Mouse (Mus musculus): ENCODE results near the gene Cfap77.

The Cfap77 gene

DNA sequence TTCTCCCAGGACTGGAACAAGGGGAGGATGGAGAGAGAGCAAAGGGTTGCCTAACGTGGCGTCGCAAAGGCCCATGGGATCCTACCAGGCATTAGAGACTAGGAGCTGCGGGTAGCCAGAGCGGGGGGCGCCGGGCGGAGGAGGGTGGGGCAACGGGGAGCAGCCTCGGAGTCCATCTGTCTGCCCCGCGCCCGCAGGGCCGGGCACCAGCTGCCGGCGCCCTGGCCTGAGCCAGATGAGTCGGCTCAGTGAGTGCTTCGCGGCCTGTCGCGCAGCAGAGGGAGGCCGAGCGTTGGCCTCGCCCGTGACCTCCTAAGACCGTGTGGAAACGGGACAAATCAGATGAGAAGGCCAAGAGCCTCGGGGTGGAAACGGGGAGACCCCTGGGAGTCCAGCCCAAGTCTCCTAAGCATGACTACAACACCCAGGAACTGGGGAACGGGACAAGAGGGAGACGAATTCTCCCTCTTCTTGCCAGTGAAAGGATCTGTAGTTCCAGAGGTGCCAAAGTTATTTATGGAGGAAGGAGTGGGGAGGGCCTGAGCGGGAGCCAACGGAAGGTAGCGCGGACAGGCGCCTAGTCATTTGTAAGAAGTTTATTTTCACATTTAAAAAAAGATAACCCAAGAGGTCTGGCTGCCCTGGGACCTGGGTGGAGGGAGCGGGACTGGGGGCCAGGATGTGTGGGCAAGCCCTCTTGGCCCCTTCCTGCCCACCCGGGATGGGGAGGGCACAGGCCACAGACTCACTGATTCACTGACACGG is 146.3 kb downstream of the Cfap77 start:
- no peak for DNase-seq (ENCODE audit: low read depth in 2 of 2, low spot score in 2 of 2)

DNA sequence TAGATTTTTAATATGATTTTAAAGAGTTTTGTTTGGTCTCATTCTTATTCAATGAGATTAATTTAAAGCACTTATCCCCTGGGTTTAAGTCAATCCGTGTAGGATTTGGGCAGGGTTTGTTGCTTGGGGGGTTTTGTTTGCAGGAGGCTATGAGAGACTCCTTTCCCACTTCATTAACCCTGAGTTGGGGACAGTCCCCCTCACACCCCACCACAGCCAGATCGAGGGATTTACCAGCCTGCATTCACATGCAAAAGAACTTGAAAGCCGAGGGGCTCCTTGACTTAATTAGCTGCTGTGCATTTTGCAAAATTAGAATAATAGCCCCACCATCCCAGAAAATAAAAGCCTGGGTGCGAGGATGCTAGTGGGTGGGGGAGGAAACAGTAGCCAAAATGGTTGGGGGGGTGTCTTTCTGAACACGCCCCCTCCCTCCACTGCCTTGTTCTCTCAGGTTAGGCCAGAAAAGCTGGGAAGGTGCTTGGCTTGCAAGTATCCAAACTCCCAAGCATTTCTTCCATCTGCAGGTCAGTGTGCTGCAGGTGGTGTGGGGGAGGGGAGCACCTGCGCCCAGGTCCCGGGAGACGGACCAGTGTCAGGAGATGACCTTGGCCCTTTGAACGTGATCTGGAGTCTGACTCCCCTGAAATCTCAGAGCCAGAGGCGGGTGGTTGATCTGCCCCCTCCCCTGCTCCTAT is 147.0 kb downstream of the Cfap77 start:
- DNase-seq (ENCODE audit: low read depth in 2 of 2, low spot score in 2 of 2), result no peak

DNA sequence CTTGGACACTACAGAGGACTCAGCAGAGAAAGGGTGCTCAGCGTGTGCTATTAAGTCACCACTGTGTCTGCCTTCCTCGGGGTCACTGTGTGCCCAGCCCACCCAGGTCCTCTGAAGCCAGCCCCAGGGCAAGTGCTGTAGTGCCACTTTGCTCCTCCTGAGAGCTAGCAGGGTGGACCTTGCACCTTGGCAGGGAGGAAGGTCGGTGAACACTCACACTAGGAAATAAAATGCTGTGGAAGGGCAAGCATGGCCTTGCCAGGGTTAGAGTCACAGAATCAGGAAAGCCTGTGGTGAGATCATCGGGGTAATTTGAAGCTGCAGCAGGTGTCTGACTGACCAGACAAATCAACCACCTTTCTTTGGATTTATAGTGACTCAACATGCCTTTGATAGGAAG is 149.3 kb downstream of the Cfap77 start:
- DNase-seq (ENCODE audit: low read depth in 2 of 2, low spot score in 2 of 2), result no peak

DNA sequence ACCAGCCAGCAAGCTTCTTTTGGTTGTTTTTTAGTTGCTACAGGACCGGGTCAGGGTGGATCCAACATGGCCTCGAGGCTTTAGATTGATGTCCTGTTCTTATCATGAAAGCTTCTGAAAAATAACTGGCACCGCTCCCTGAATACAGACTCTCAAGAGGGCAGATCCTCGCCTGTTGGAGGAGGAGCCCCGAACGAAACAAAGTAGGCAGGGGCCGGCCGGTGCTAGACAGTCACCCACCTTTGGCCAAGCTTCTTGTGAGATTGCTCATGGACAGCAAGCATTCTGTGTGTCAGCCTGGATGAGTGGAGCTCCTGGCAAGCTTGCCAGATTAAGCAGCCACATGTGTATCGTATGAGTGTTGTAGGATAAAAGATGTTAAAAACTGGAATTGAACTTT is 150.1 kb downstream of the Cfap77 start:
- DNase-seq (ENCODE audit: low read depth in 2 of 2, low spot score in 2 of 2), result no peak

GRCm38 (mm10) chr2:28903871-28904270 is 151.0 kb downstream of the Cfap77 start:
- DNase-seq (ENCODE audit: low read depth in 2 of 2, low spot score in 2 of 2), result no peak

DNA sequence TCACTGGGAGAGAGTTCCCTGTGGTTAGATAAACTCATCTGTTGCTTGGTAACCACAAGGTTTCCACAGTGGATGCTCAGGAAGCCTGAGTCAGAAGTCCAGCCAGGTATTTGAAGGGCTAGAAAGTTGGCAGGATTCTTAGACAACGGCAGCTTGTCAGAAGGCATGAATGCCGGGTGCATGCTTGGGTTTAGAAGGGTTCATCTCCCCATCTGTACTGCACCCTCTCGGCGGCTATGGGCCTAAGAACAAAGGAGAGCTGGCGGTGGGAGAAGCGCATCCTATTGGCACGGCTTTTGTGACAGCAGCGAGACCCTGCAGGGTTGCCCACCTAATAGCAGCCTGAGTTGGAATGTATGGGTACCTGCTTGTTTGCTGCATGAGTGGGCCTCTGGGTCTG is 152.6 kb downstream of the Cfap77 start:
- no peak for DNase-seq (ENCODE audit: low read depth in 2 of 2, low spot score in 2 of 2)

DNA sequence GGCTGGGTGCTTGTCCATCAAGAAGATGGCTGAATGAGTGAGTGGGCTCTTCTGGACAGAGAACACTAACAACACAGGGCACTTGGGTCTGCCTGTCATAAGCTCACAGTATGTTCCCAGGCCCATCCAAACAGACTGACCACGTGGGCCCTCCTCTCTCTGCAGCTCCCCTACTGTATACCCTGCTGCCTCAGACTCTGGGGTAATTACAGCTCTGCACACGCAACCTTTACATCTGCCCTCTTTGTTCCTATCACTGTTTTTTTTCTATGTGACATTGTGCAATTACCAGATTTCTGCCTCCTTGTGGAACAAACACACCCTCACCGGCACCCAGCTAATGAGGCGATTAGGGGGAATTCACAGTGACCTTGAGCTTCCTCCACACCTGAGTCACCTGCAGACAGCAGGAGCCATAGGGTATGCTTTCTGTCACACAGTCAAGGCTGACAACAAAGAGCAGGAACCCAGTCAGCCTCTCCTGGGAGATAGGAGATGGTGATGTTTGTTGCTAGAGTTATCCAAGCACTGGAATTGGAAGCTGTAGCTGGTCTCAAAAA is 157.4 kb downstream of the Cfap77 start:
- no peak for DNase-seq (ENCODE audit: low read depth in 2 of 2, low spot score in 2 of 2)

GRCm38 (mm10) chr2:28895876-28896275 is 159.0 kb downstream of the Cfap77 start:
- DNase-seq (ENCODE audit: low read depth in 2 of 2, low spot score in 2 of 2), result no peak

DNA sequence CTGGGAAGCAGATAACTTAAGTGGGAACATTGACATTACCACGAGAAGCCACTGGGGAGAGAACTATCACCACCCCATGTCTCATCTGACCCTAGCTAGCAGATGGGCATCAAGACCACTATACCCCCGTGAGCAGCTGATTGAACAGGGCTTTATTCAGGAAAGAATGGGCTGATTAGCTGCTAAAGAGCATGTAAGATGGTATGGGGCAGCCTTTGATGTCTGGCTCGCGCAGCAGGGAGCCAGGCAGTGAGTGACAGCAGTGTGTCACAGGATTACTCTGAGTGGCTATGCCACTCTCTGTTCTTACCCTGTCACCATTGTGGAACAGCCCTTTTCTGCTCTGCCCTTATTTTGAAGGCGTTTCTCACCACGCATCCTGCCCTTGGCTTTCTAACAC is 161.3 kb downstream of the Cfap77 start:
- no peak for DNase-seq (ENCODE audit: low read depth in 2 of 2, low spot score in 2 of 2)

GRCm38 (mm10) chr2:28892796-28893195 is 162.1 kb downstream of the Cfap77 start:
- DNase-seq (ENCODE audit: low read depth in 2 of 2, low spot score in 2 of 2), result no peak

DNA sequence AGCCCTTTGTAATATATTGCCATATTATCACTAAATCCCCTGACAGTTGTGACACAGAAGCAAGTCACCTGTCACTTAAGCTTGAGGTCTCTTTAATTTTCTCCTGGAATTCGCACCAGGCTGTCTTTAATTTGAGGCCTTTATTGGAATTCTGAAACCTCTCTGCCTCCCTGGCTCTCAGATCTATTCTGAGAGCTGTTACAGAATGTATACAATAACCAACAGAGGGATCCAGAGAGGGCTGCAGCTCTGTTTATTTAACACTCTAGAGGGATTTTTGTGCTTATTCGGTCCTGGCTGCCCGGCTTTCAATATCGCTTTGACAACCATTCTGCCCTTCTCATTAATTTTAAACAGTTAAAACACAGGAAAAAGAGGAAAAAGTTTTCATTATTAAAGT is 170.0 kb downstream of the Cfap77 start:
- DNase-seq (ENCODE audit: low read depth in 2 of 2, low spot score in 2 of 2), result no peak

DNA sequence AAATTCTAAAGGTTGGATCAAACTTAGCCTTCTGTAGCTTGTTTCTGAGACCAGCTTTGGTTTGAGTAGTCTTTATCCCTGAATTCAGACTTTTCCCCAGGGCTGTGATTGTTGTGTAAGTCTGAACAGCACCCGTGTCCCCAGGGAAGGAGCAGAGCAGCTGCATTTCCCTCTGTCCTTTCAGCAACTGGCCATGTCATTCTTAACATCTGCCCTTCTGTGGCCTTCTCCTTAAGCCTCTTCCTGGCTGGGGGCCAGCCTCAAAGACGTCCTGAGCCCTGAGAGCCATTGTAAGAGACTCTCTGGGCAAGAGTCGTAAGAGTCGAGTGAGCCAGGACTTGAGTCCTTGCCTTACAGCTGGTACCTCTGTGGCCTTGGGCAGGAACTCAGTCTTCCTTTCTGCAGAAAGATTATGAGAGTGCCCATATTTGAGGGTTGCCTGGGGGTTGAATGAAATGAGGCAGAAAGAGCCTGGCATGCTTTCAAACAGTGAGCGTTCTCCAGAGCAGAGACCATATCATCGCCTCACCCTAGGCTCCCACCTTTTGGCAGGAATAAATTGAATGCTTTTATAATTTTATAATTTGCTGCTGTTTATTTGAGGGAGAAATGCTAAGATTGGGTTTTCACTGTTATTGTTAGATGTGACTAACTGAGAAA is 171.9 kb downstream of the Cfap77 start:
- no peak for DNase-seq (ENCODE audit: low read depth in 2 of 2, low spot score in 2 of 2)

- DNase-seq (ENCODE audit: low read depth in 2 of 2, low spot score in 2 of 2), result no peak
Measured at GRCm38 (mm10) chr2:28882047-28882446, 172.8 kb downstream of the Cfap77 start.

DNA sequence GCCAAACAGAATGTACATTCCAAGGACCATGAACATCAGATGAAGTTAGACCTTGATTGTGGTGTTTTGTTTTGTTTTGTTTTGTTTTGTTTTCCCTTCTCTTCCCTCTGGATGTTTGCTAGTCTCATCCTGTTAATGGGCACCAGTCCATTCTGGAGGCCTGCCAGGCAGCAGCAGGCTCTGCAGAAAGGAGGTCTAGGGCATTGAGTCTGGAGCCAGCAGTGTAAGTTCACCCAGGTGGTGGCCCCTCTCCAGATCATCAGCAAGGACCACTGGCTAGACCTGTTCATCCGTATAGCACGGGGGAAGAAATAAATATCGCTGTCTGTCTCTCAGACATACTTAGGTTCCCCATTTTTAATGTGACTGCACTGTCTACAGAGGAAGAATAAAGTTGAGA is 173.6 kb downstream of the Cfap77 start:
- no peak for DNase-seq (ENCODE audit: low read depth in 2 of 2, low spot score in 2 of 2)
